Mouse (Mus musculus) intestine, postnatal 0 days (tissue): ENCODE results near the gene Bbs9. TPM values are rescaled to one million over a fixed set of nuclear protein-coding genes. Genes with fewer than 3 reads are reported as not detected.

Source experiments
- ATAC-seq: fragments of 200-750 bp; cut with Nextera tagmentation; 2 replicates; pipeline ENCODE4 v1.8.0; 2017; ENCODE audit warnings: mild to moderate bottlenecking, moderate TSS enrichment, moderate library complexity
- H3K27ac ChIP-seq: fragments of 300-500 bp; sonication (generic); 2 replicates; pipeline ENCODE4 v1.5.1; 2014; ENCODE audit warnings: mild to moderate bottlenecking, low read depth, low read length, moderate library complexity
- H3K27me3 ChIP-seq: fragments of 300-500 bp; sonication (generic); replicated peaks from 2 replicates; pipeline ENCODE4 v1.6.1; 2014; ENCODE audit warnings: low read length, mixed read lengths; ENCODE audit not compliant: control insufficient read depth, insufficient read depth
- H3K36me3 ChIP-seq: fragments of 300-500 bp; sonication (generic); 2 replicates; pipeline ENCODE4 v1.6.1; 2014; ENCODE audit warnings: mild to moderate bottlenecking, moderate library complexity; ENCODE audit not compliant: control insufficient read depth, insufficient read depth
- H3K4me1 ChIP-seq: fragments of 300-500 bp; sonication (generic); replicated peaks from 2 replicates; pipeline ENCODE4 v1.6.1; 2014; ENCODE audit warnings: antibody characterized with exemption, low read length, mixed read lengths; ENCODE audit not compliant: control insufficient read depth, insufficient read depth
- H3K4me2 ChIP-seq: fragments of 300-500 bp; sonication (generic); replicated peaks from 2 replicates; pipeline ENCODE4 v1.6.1; 2014; ENCODE audit warnings: low read depth, mild to moderate bottlenecking, moderate library complexity
- H3K4me3 ChIP-seq: fragments of 300-500 bp; sonication (generic); 2 replicates; pipeline ENCODE4 v1.5.1; 2014; ENCODE audit warnings: low read depth, low read length
- H3K9ac ChIP-seq: fragments of 300-500 bp; sonication (generic); 2 replicates; pipeline ENCODE4 v1.6.1; 2014; ENCODE audit warnings: mild to moderate bottlenecking, low read depth, low read length
- H3K9me3 ChIP-seq: fragments of 300-500 bp; sonication (generic); 2 replicates; pipeline ENCODE4 v1.6.1; 2016; ENCODE audit warnings: mixed run types; ENCODE audit not compliant: control insufficient read depth
- CTCF ChIP-seq: sonication (generic); IDR thresholded peaks from 2 replicates; pipeline ENCODE4 v1.5.1; 2016; ENCODE audit warnings: low read depth, mild to moderate bottlenecking, control low read depth, antibody characterized with exemption, moderate library complexity
- WGBS: fragments of 180-500 bp; shearing (Covaris S2); extraction: QIAGEN DNeasy Blood & Tissue Kit; methylation state at CpG from one replicate; pipeline ENCODE4 v1.1.7; 2014; 5-methylcytosine and 5-hydroxymethylcytosine counted together
- polyA plus RNA-seq: library from polyadenylated mRNA; unstranded; fragments of >200 nt; fragmentation: Nextera tagmentation; extraction: Ambion mirVana; gene quantifications from 2 replicates; pipeline ENCODE4 v1.2.1, GENCODE M21; 2015

Bbs9 gene
- polyA plus RNA-seq, 1 experiment from 2014 or later: 4.9 TPM

DNA sequence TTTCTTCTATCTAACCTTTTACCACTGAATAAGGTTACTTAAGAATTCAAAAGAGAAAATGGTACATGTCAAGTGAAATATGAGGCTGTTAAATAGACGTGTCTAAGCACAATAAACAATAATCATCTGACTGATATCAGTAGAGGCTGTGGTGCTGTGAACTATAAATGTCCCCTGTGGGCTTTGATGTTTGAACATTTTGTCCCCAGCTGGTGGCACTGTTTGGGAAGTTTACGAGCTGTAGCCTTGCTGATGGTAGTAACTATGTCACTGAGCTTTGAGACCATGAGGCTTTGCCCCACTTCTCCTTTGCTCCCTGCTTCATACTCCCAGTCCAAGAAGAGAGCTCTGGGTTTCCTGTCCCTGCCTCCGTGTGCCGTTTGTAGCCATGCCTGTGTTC lies 222.3 kb downstream of the Bbs9 start:
- 48% methylated on average over 4 of the region's 4 CpGs for WGBS
- Histone ChIP-seq H3K9ac (no peak overlapping the region), H3K4me2 (no peak overlapping the region), H3K36me3 (no peaks in the 10 kb centered on the region), H3K27me3 (no peaks in the 10 kb centered on the region), H3K4me1 (no peaks in the 10 kb centered on the region), H3K27ac (no peak overlapping the region), H3K9me3 (no peaks in the 10 kb centered on the region), H3K4me3 (no peak overlapping the region)
- no peak for ATAC-seq
- 0 out of 2 replicates have a peak, but pooled peaks have one; percentile 26 for TF ChIP-seq CTCF

DNA sequence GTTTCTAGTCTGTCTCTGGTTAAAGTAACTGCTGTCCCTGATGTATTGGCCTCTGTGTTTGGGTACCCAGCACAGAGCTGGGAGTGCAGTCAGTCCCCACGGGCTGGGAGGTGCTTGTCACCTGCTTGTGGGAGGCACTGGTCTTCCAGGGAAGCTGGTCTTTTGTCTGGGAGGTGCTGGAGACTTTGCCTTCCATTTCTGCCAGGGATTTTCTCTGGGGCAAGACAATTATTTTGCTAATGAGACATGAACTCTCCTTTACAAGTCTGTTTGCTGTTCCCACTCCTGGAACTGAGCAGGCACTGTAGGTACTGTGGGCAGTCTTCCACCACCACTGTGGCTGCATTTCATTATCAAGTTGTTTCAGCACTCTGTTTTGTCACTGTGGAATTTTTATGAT lies 223.0 kb downstream of the Bbs9 start:
- H3K36me3 ChIP-seq: no peaks in the 10 kb centered on the region
- H3K4me3 ChIP-seq: no peak overlapping the region
- no peaks in the 10 kb centered on the region for H3K27me3 ChIP-seq
- H3K9me3 ChIP-seq: no peaks in the 10 kb centered on the region
- no peaks in the 10 kb centered on the region for H3K4me1 ChIP-seq
- TF ChIP-seq CTCF: no peak
- ATAC-seq: no peak
- no peak overlapping the region for H3K27ac ChIP-seq
- no peak overlapping the region for H3K9ac ChIP-seq
- 5% methylated on average over 1 of the region's 1 CpGs for WGBS
- H3K4me2 ChIP-seq: no peak overlapping the region

DNA sequence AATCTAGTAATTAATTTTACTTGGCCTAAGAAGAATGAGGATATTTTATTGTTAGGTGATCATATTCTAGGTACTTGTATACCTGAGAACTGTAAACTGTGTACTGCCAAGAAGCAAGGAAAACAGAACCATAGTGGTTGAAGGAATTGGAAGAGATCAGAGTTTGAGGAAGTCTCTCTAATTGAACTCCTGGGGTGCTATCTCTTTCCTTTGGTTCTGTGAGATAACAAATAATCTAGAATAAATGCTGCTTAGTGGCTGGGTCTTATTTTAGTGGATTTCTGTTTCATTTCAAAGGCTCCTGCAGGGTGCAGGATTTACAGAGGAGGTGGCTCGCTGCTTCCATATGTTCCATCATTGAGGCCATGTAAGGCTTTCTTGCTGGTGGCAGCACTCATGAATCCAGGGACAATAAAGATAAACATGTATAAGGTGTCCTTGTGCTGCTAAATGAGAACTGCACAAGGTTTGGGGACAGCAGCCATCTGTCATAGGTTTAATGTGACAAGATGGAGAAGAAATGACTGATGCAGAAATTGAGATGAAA lies 226.6 kb downstream of the Bbs9 start:
- no peak overlapping the region for H3K4me2 ChIP-seq
- H3K27me3 ChIP-seq: no peaks in the 10 kb centered on the region
- ATAC-seq: no peak
- H3K9me3 ChIP-seq: no peaks in the 10 kb centered on the region
- H3K4me1 ChIP-seq: no peaks in the 10 kb centered on the region
- no peak overlapping the region for H3K4me3 ChIP-seq
- WGBS: 88% methylated on average over 1 of the region's 1 CpGs
- H3K9ac ChIP-seq: no peak overlapping the region
- H3K36me3 ChIP-seq: no peaks in the 10 kb centered on the region
- no peak overlapping the region for H3K27ac ChIP-seq
- TF ChIP-seq CTCF: no peak

DNA sequence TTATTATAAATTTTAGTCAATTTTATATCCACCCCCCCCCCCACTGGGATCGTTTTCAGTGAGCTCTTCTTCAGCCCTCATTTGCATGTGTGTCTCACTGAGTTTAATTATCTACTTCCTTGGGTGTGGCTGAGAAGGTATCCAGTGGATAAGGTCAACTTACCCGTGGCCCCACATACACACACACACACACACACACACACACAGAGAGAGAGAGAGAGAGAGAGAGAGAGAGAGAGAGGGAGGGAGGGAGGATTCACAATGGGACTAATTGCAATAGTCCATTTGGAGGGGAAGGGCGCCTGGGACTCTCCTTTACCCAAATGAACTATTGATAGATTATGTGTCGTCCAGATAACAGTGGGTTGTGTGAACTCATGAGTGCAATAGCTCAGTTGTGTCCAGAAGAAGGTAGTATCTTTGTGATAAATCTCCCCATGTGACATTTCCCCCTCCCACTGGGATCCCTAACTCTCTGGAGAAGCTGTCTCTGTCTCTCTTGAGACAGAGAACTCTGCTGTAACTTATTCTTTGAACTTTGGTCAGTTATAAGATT lies 227.4 kb downstream of the Bbs9 start:
- no peaks in the 10 kb centered on the region for H3K4me1 ChIP-seq
- ATAC-seq: no peak
- no peak overlapping the region for H3K27ac ChIP-seq
- no peaks in the 10 kb centered on the region for H3K36me3 ChIP-seq
- 62% methylated on average over 4 of the region's 4 CpGs for WGBS
- H3K4me3 ChIP-seq: no peak overlapping the region
- H3K27me3 ChIP-seq: no peaks in the 10 kb centered on the region
- H3K4me2 ChIP-seq: no peak overlapping the region
- H3K9ac ChIP-seq: no peak overlapping the region
- H3K9me3 ChIP-seq: no peaks in the 10 kb centered on the region
- no peak for TF ChIP-seq CTCF

DNA sequence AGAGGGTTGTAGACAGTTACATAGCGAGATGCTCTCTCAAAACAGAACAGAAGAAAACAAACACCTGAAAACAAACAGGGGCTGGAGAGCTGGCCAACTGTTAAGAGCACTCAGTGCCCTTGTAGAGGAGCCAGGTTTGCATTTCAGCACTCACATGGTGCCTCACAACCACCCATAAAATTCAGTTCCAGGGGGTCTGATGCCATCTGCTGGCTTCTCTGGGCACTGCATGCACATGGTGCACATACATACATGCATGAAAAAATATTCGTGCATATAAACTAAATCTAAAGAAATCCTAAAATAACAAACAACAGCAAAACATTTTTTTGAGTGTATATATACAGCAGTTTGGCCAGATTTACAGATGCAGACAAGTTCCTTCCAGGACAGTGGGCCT lies 228.0 kb downstream of the Bbs9 start:
- Histone ChIP-seq H3K4me1 (no peaks in the 10 kb centered on the region), H3K9me3 (no peaks in the 10 kb centered on the region), H3K9ac (no peak overlapping the region), H3K36me3 (no peaks in the 10 kb centered on the region), H3K27me3 (no peaks in the 10 kb centered on the region), H3K4me2 (no peak overlapping the region), H3K4me3 (no peak overlapping the region), H3K27ac (no peak overlapping the region)
- no peak for ATAC-seq
- TF ChIP-seq CTCF: peak; percentile 60
- WGBS: 92% methylated on average over 2 of the region's 2 CpGs

DNA sequence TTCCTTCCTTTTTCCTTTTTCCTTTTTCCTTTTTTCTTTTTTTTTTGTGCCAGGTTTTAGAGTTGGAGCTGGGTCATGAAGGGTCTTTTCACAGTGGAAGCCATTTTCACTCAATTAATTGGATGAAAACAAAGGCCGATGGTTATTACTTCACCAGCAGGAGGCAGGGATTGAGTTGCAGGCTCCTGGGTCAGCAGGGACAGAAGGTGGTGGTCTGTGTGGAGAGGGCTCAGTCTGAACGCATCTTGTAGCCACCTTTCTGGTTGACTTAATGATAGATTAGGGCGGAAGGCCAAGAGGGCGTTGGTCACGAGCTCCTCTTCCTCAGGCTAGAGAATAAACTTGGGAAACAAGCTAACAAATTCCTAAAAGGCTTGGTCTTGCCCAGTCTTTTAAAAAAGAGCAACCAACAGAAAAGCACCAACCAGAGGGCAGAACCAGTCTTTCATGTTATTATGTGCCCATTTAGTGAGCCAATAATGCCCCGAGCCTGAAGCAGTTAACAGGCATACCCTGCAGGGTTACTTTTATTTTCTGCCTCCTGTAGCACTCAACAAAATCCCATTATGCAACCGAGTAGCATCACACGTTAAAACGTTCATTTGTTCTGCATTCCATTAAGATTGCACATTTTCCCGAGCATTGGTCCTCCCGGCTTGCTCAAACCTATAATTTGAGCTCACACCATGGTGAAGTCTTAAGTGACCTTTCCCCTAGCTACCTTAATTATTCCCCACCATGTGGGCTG lies 231.8 kb downstream of the Bbs9 start:
- 79% methylated on average over 11 of the region's 11 CpGs for WGBS

More for the DNA sequence above, 231.8 kb downstream of the Bbs9 start:
- TF ChIP-seq CTCF: no peak
- Histone ChIP-seq H3K27ac (no peak overlapping the region), H3K36me3 (no peaks in the 10 kb centered on the region), H3K9ac (no peak overlapping the region), H3K4me1 (no peaks in the 10 kb centered on the region), H3K4me2 (no peak overlapping the region), H3K4me3 (no peak overlapping the region), H3K27me3 (no peaks in the 10 kb centered on the region), H3K9me3 (no peaks in the 10 kb centered on the region)
- ATAC-seq: no peak
